In genomic region chr17:84190885-84191284, GRCm38 (mm10) we compare ENCODE assay signal across 8 mouse cellular contexts. TPM values are rescaled to one million over a fixed set of nuclear protein-coding genes. Genes with fewer than 3 reads are reported as not detected.
DNase-seq lines count a peak whose midpoint lies in the region; ATAC-seq lines count a peak whose summit lies in the region.

No protein-coding gene starts in this region.

- no peak for ATAC-seq in kidney, embryonic 16.5 days (ENCODE audit: low FRiP score, low TSS enrichment)

- 28% methylated on average over 8 of the region's 8 CpGs for WGBS in kidney, embryonic 16.5 days

- H3K9me3 ChIP-seq in kidney, embryonic 16.5 days (ENCODE audit: low read length), result no peaks in the 10 kb centered on the region

- no peak overlapping the region for H3K9ac ChIP-seq in kidney, embryonic 16.5 days (replicated peaks; ENCODE audit: low read length)

- intact Hi-C loops in heart, postnatal 25 days (cut with DNase I), result loop anchor here (1.0 to 5.0 kb wide), 5 partner anchors 163 to 318 kb away; no protein-coding TSS in a partner anchor
- intact Hi-C loops in left cerebral cortex, postnatal 4 days (cut with DNase I), result loop anchor here (2.0 to 10.0 kb wide), 3 partner anchors 164 to 288 kb away; no protein-coding TSS in a partner anchor

- no peak overlapping the region for H3K4me2 ChIP-seq in kidney, embryonic 16.5 days (replicated peaks; ENCODE audit: low read depth, low read length)

- peak; percentile 89 for DNase-seq in kidney, adult 18-20 months
- peak; percentile 91 for DNase-seq in adipocyte (ENCODE audit: low spot score)
- DNase-seq in embryo, embryonic 10.5 days (ENCODE audit: low spot score), result peak; percentile 91
- DNase-seq in heart, postnatal 25 days (ENCODE audit: low spot score), result peak; percentile 60
- DNase-seq in left cerebral cortex, postnatal 4 days, result peak; percentile 78
- DNase-seq in ovary, postnatal 14 days (ENCODE audit: low spot score), result peak; percentile 84
- DNase-seq in thymus, postnatal 25 days, result peak; percentile 91

- peaks cover 18% of the 10 kb centered on the region for H3K36me3 ChIP-seq in kidney, embryonic 16.5 days (ENCODE audit: insufficient read depth, low read length)

- H3K27ac ChIP-seq in kidney, embryonic 16.5 days (ENCODE audit: low read length), result no peak overlapping the region

- H3K27me3 ChIP-seq in kidney, embryonic 16.5 days (ENCODE audit: insufficient read depth, low read length), result no peaks in the 10 kb centered on the region

- no peak overlapping the region for H3K4me3 ChIP-seq in kidney, embryonic 16.5 days (ENCODE audit: low read length)

- peaks cover 15% of the 10 kb centered on the region for H3K4me1 ChIP-seq in kidney, embryonic 16.5 days (ENCODE audit: insufficient read depth, low read length)

RNA-seq across cellular contexts. Expression of gene Zfp36l2, which starts 3.1 kb away (rescaled TPM):
- polyA plus RNA-seq in kidney, embryonic 16.5 days (2015; fragmentation: Nextera tagmentation; extraction: Ambion mirVana), result 9.5 and 11.4 TPM in 2 replicates
- total RNA-seq in heart, postnatal 25 days (2021), result 10 to 100 TPM; 23.3 to 31.3 TPM
- 10 to 100 TPM; 23.3 to 24.3 TPM for total RNA-seq in left cerebral cortex, postnatal 4 days (2021)
